Mouse (Mus musculus) cerebellum, adult 2 months (tissue): Measurements from ENCODE around the gene Ccdc146. TPM values are rescaled to one million over a fixed set of nuclear protein-coding genes. Genes with fewer than 3 reads are reported as not detected.
A peak's percentile ranks its signal among the peaks of the same experiment; 100 is the strongest.

Source experiments
- DNase-seq, 2 experiments: peaks; one replicate each; pipeline ENCODE4 v3.0.0; 2021
- H3K27ac ChIP-seq: fragments of 200-500 bp; 2 replicates; pipeline ENCODE4 v1.5.1; 2012; ENCODE audit warnings: low read length, control low read depth, inconsistent platforms; ENCODE audit not compliant: insufficient read depth
- H3K27me3 ChIP-seq: fragments of 200-500 bp; 2 replicates; pipeline ENCODE4 v1.6.1; 2012; ENCODE audit warnings: inconsistent platforms, mild to moderate bottlenecking, low read length, moderate library complexity; ENCODE audit not compliant: control insufficient read depth, insufficient read depth
- H3K4me1 ChIP-seq: fragments of 200-500 bp; 2 replicates; pipeline ENCODE4 v1.6.1; 2011; ENCODE audit warnings: low read length; ENCODE audit not compliant: control insufficient read depth, insufficient read depth
- H3K4me3 ChIP-seq: fragments of 200-500 bp; replicated peaks from 2 replicates; pipeline ENCODE3; 2011; ENCODE audit warnings: mild to moderate bottlenecking, low read depth, low read length, control low read depth; ENCODE audit not compliant: insufficient read depth
- CTCF ChIP-seq: fragments of 200-500 bp; IDR thresholded peaks from 2 replicates; pipeline ENCODE4 v1.5.1; 2011; ENCODE audit warnings: low read depth, mild to moderate bottlenecking, control low read depth, low read length, moderate library complexity, borderline replicate concordance; ENCODE audit not compliant: insufficient read depth
- POLR2A ChIP-seq: fragments of 200-500 bp; IDR thresholded peaks from 2 replicates; pipeline ENCODE4 v1.6.1; 2011; ENCODE audit warnings: low read length, control low read depth, borderline replicate concordance; ENCODE audit not compliant: insufficient read depth
- WGBS: fragments of 180-500 bp; shearing (Covaris S2); methylation state at CpG from one replicate; pipeline ENCODE4 v1.1.7; 2018; 5-methylcytosine and 5-hydroxymethylcytosine counted together
- polyA plus RNA-seq: library from polyadenylated mRNA; depleted of rRNA; stranded (reverse); fragments of >200 nt; gene quantifications from 2 replicates; pipeline ENCODE4 v1.2.3, GENCODE M21; 2012; rRNA removed

The Ccdc146 gene
- polyA plus RNA-seq = 0.33 and 0.73 TPM in 2 replicates

DNA sequence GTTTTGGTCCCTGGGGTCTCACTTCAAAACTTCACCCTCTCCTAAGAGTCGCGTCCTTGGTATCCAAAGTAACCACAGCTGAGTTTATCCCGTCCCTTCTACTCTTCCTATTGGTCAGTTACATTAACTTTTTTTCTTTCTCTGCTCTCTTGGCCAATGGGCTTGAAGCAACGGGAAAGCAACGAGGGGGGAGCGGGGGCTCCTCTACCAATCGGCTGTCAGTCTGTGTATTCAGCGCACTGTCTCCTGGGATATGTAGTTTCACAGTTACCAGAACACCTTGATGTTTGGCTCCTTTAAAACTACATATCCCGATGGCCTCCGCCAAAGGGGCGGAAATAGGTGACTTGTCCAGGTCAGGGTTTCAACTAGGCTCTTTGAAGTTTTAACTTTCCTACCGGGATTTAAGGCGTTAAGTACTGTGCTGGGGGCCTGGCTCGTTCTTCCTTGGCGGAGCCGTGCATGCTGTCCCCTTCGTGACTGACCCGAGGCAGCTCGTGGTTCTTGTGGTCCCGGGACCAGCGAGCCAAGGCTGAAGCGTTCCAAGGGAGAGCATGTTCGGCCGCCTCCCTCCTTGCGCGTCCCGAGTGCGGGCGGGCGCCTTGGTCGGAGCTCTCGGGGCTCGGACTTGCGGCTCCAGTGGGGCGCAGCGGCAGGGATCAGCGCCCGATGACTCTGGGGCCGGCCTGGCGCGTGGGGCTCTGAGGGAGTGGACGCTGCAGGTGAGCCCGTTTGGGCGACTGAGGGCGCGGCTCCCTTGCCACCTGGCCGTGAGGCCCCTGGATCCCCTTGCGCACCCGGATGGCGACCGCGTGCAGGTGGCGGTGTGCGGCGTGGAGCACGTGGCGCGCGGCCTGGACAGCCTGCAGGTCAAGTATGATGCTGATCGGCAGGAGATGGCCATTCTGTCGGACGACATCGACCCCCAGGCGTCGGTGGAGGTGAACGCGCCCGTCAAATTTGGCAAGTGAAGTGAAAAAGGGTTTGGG, at the start of gene Ccdc146, which contains the start of gene Fam185a:
TSS of gene Ccdc146 (minus strand) at position 64 of the 989 bp plus-strand sequence.
TSS of gene Fam185a (plus strand) at position 345 of the 989 bp plus-strand sequence.
- Histone ChIP-seq H3K27ac (no peak within 1 kb of the TSS), H3K27me3 (no peaks in the 10 kb centered on the region), H3K4me1 (no peaks in the 10 kb centered on the region), H3K4me3 (peak within 1 kb of the TSS; percentile 70)
- under 1% methylated on average over 66 of the region's 68 CpGs for whole genome bisulfite sequencing
- no peak for TF ChIP-seq CTCF
- no peak for TF ChIP-seq POLR2A
- DNase-seq = peak; percentile 89 to 98

DNA sequence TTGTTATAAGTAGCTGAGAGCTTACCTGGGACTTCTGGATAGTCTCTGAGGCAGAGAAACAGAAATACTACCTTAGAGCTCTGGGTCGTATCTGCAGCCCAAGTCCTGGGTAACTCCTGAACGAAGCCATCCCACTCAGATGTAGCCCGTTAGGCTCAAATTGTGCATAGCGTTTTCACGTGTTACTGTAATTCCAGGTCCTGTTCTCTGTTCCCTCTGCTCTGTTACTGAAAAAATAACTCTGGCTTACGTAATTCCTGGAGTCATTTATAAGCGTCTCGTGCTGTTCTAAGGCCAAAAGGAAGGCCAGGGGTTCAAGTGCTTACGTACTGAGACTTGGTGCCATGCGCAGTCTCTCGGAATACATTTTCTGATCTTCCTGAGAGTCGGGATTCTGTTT, 43.6 kb upstream of the Ccdc146 start:
- no peak for TF ChIP-seq CTCF
- TF ChIP-seq POLR2A = no peak
- Histone ChIP-seq H3K27ac (no peak overlapping the region), H3K4me1 (no peaks in the 10 kb centered on the region), H3K27me3 (no peaks in the 10 kb centered on the region), H3K4me3 (no peak overlapping the region)
- no peak for DNase-seq
- 94% methylated on average over 12 of the region's 12 CpGs for WGBS

DNA sequence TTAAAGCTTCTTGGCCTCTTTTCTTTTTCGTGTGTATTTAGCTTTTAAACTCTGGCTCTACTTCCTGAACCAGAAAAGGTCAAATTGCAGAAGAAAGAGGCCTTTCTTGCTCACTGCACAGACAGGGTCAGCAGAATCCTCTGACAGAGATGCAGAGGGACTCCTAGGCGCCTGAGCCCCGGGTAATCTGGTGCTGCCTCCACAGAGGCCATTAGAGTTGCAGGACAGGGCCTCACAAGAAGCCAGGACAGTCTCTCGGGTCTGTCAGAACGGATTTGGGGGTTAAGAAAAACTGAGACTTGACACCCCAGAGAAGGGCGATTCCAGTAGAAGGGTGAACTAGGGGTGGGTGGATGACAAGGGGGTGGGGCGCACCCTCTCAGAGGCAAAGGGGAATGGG, 42.9 kb upstream of the Ccdc146 start:
- Histone ChIP-seq H3K27me3 (no peaks in the 10 kb centered on the region), H3K27ac (no peak overlapping the region), H3K4me3 (no peak overlapping the region), H3K4me1 (no peaks in the 10 kb centered on the region)
- no peak for DNase-seq
- WGBS = 80% methylated on average over 7 of the region's 7 CpGs
- TF ChIP-seq POLR2A (no peak), CTCF (no peak)

DNA sequence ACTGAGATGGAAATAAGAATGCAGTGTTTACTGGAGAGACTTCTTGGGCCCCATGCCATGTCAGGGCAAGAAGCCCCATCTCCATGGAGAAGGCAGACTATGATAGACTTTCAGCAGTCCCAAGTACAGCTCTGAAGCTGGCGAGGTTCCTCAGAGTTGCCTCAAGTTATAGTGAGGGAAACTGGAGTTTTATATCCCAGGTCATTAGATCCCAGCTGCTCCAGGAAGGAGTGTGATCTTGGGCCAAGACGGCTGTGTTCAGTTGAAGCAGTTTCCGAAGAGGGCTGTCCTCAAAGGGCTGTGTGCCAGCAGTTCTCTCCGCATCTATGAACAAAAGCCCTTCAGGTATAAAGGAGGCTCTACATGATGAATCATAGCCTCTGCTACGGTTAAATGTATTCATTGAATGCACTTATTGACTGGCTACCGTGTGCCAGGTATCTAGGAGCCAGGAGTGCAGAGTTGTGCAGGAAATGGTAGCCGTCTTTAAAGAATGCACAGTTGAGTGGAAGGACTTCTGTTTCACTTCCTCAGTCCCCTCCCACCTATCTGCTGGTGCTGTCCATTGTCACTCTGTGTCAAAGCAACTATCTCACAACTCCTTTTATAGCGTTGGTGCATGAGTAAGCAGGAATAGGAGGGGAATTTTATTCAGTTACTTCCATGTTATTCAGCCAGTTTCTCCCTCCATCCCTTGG, 16.5 kb upstream of the Ccdc146 start:
- H3K4me3 ChIP-seq = no peak overlapping the region
- H3K27me3 ChIP-seq = no peaks in the 10 kb centered on the region; the same call in 1 of the 2 replicates
- DNase-seq = peak in 1 of 2 experiments; percentile 22
- no peak overlapping the region for H3K27ac ChIP-seq
- no peak for TF ChIP-seq POLR2A
- no peak for TF ChIP-seq CTCF
- no peaks in the 10 kb centered on the region for H3K4me1 ChIP-seq
- WGBS = 22% methylated on average over 8 of the region's 8 CpGs

DNA sequence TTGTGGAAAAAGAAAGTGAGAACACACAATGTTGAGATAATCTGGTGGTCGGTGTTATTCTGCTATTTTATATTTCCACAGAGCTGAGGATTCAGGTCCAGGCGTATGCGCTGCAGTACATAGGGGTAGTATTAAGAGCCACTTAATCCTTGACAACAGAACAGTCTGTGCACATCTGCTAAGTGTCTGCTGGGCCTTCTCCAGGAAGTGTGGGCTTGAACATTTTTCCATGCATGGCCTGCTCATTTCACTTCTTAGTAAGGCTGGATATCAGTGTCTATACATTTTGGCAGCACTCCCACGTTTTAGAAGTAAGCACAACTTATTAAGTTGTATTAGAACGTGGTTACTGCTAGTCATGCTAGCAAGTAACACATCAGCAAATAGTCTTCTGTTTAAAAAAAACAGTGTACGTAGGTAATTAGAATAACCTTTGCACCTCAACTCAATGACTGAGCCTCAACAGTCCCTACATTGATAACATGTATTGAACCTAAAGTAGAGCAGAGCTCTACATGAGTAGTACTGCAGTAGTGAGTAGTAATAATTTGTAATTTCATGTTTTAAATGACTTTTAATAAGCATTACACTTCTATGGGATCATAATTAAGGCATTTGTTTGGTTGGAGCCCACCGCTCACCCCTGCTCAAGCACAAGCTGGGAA, 15.1 kb upstream of the Ccdc146 start:
- 0 out of 2 replicates have a peak, but pooled peaks cover 2% of the 10 kb centered on the region for H3K4me1 ChIP-seq
- H3K4me3 ChIP-seq = no peak overlapping the region
- WGBS = 84% methylated on average over 7 of the region's 7 CpGs
- DNase-seq = no peak
- H3K27me3 ChIP-seq = no peaks in the 10 kb centered on the region; the same call in 1 of the 2 replicates
- TF ChIP-seq POLR2A (no peak), CTCF (no peak)
- H3K27ac ChIP-seq = no peak overlapping the region

DNA sequence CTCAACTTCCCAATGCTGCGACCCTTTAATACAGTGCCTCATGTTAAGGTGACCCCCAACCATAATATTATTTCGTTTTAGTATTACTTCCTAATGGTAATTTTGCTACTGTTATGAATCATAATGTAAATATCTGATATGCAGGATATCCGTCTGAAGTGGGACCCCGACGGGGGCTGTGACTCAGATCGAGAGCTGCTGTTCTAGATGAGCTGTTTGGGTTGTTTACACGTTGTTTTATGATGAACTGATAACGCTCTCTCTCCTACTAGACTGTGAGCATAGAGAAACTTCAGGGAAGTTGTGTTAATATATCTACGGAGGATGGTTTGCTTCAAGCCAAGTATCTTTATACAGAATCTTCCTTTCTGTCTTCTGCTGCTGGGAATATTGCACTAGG, 14.0 kb upstream of the Ccdc146 start:
- no peak overlapping the region for H3K4me3 ChIP-seq
- H3K27ac ChIP-seq = no peak overlapping the region
- TF ChIP-seq CTCF (no peak), POLR2A (no peak)
- DNase-seq = no peak
- H3K4me1 ChIP-seq = 0 out of 2 replicates have a peak, but pooled peaks cover 2% of the 10 kb centered on the region
- WGBS = 97% methylated on average over 9 of the region's 9 CpGs
- H3K27me3 ChIP-seq = no peaks in the 10 kb centered on the region; the same call in 1 of the 2 replicates

DNA sequence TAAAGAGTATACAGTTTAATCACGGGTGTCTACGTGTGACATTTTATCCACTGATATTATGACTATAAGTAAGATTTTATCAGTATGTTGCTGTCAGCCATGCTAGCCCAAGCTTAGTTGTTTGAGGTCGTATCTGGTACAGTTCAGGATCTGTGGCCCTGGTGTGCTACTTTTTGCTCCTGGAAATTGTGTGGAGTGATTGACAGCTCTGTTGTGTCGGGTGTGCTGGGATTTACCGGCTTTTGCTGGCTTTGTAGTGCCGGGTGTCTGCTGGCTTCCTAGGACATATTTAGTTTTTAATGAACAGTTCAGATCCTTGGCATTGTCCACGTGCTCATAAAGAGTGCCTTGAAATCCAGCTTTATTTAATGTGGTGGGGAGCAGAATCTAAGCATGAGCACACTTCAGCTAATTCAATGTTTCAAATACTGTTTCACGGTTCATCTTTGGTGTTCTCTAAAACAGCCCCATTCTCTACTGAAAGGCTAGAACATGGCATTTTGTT, 12.0 kb upstream of the Ccdc146 start:
- H3K4me1 ChIP-seq = 0 out of 2 replicates have a peak, but pooled peaks cover 2% of the 10 kb centered on the region
- no peaks in the 10 kb centered on the region; the same call in 1 of the 2 replicates for H3K27me3 ChIP-seq
- WGBS = 75% methylated on average over 8 of the region's 8 CpGs

More for the DNA sequence above, 12.0 kb upstream of the Ccdc146 start:
- TF ChIP-seq POLR2A = no peak
- no peak for TF ChIP-seq CTCF
- Histone ChIP-seq H3K4me3 (no peak overlapping the region), H3K27ac (no peak overlapping the region)
- DNase-seq = no peak
